Mouse (Mus musculus): ENCODE data around the gene Gm9837. TPM values are rescaled to one million over a fixed set of nuclear protein-coding genes. Genes with fewer than 3 reads are reported as not detected.

The Gm9837 gene
- total RNA-seq, 1 experiment = not detected

GRCm38 (mm10) chr11:53445562-53445961 lies 24.7 kb downstream of the Gm9837 start:
- Histone ChIP-seq H3K9ac (ENCODE audit: insufficient read depth, low read depth, low read length, poor library complexity, severe bottlenecking) (no peak overlapping the region), H3K4me3 (ENCODE audit: insufficient read depth in 1 of 2, low read depth in 1 of 2, low read length in 2 of 2, poor library complexity in 1 of 2, severe bottlenecking in 1 of 2) (no peak overlapping the region), H3K4me1 (ENCODE audit: control insufficient read depth in 2 of 2, insufficient read depth in 2 of 2, low read length in 2 of 2, poor library complexity in 1 of 2) (peaks cover 0 to 6% of the 10 kb centered on the region in 2 experiments; a peak in 1 of 4 replicates), H3K27ac (ENCODE audit: insufficient read depth, low read depth, low read length, poor library complexity, severe bottlenecking) (no peak overlapping the region), H3K9me3 (ENCODE audit: control insufficient read depth, insufficient read depth, low read depth, low read length) (no peaks in the 10 kb centered on the region), H3K36me3 (ENCODE audit: control insufficient read depth, insufficient read depth, low read length, poor library complexity, severe bottlenecking) (no peaks in the 10 kb centered on the region)
- no peak for DNase-seq (ENCODE audit: low read depth, low spot score)
- TF ChIP-seq ZC3H11A (IDR thresholded peaks at IDR 0.05; ENCODE audit: borderline replicate concordance, low read depth, low read length) = no peak
- no peak for TF ChIP-seq ZNF384 (IDR thresholded peaks at IDR 0.05; ENCODE audit: low read depth, low read length)
- TF ChIP-seq MAFK (IDR thresholded peaks at IDR 0.05; ENCODE audit: insufficient read depth, low read depth, low read length) = no peak
- TF ChIP-seq CHD2 (IDR thresholded peaks at IDR 0.05; ENCODE audit: low read depth, low read length) = no peak
- in situ Hi-C loops (cut with MboI; ENCODE audit: low sequenced_read_pairs in 2 of 2, unreplicated experiment in 2 of 2) = no loop called here

- TF ChIP-seq HCFC1 (IDR thresholded peaks at IDR 0.05; ENCODE audit: borderline replicate concordance, insufficient read depth, low read length) (no peak), ZC3H11A (IDR thresholded peaks at IDR 0.05; ENCODE audit: borderline replicate concordance, low read depth, low read length) (0 out of 2 replicates have a peak, but pooled peaks have one; percentile 31)
- no peak for DNase-seq (ENCODE audit: low read depth, low spot score)
- no peak overlapping the region for H3K4me3 ChIP-seq (ENCODE audit: insufficient read depth in 1 of 2, low read depth in 1 of 2, low read length in 2 of 2, poor library complexity in 1 of 2, severe bottlenecking in 1 of 2)
- no peaks in the 10 kb centered on the region for H3K36me3 ChIP-seq (ENCODE audit: control insufficient read depth, insufficient read depth, low read length, poor library complexity, severe bottlenecking)
- H3K4me1 ChIP-seq (ENCODE audit: control insufficient read depth in 2 of 2, insufficient read depth in 2 of 2, low read length in 2 of 2, poor library complexity in 1 of 2) = peaks cover 0 to 6% of the 10 kb centered on the region in 2 experiments; a peak in 1 of 4 replicates
- H3K9me3 ChIP-seq (ENCODE audit: control insufficient read depth, insufficient read depth, low read depth, low read length) = no peaks in the 10 kb centered on the region
- H3K9ac ChIP-seq (ENCODE audit: insufficient read depth, low read depth, low read length, poor library complexity, severe bottlenecking) = no peak overlapping the region
- in situ Hi-C loops (cut with MboI; ENCODE audit: low sequenced_read_pairs in 2 of 2, unreplicated experiment in 2 of 2) = no loop called here
- no peak overlapping the region for H3K27ac ChIP-seq (ENCODE audit: insufficient read depth, low read depth, low read length, poor library complexity, severe bottlenecking)
Measured at GRCm38 (mm10) chr11:53443861-53444260, 26.4 kb downstream of the Gm9837 start.

GRCm38 (mm10) chr11:53441921-53442320 lies 28.4 kb downstream of the Gm9837 start:
- Histone ChIP-seq H3K9ac (ENCODE audit: insufficient read depth, low read depth, low read length, poor library complexity, severe bottlenecking) (no peak overlapping the region; the same call in 1 of the 2 replicates), H3K4me3 (ENCODE audit: insufficient read depth in 1 of 2, low read depth in 1 of 2, low read length in 2 of 2, poor library complexity in 1 of 2, severe bottlenecking in 1 of 2) (no peak overlapping the region), H3K27ac (ENCODE audit: insufficient read depth, low read depth, low read length, poor library complexity, severe bottlenecking) (no peak overlapping the region), H3K36me3 (ENCODE audit: control insufficient read depth, insufficient read depth, low read length, poor library complexity, severe bottlenecking) (no peaks in the 10 kb centered on the region), H3K9me3 (ENCODE audit: control insufficient read depth, insufficient read depth, low read depth, low read length) (no peaks in the 10 kb centered on the region), H3K4me1 (ENCODE audit: control insufficient read depth in 2 of 2, insufficient read depth in 2 of 2, low read length in 2 of 2, poor library complexity in 1 of 2) (peaks cover 0 to 6% of the 10 kb centered on the region in 2 experiments; a peak in 1 of 4 replicates)
- in situ Hi-C loops (cut with MboI; ENCODE audit: low sequenced_read_pairs in 2 of 2, unreplicated experiment in 2 of 2) = no loop called here
- no peak for TF ChIP-seq HCFC1 (IDR thresholded peaks at IDR 0.05; ENCODE audit: borderline replicate concordance, insufficient read depth, low read length)
- TF ChIP-seq CHD2 (IDR thresholded peaks at IDR 0.05; ENCODE audit: low read depth, low read length) = no peak
- no peak for TF ChIP-seq ZC3H11A (IDR thresholded peaks at IDR 0.05; ENCODE audit: borderline replicate concordance, low read depth, low read length)
- TF ChIP-seq ZNF384 (IDR thresholded peaks at IDR 0.05; ENCODE audit: low read depth, low read length) = no peak
- TF ChIP-seq MAFK (IDR thresholded peaks at IDR 0.05; ENCODE audit: insufficient read depth, low read depth, low read length) = no peak
- no peak for DNase-seq (ENCODE audit: low read depth, low spot score)

GRCm38 (mm10) chr11:53436338-53436737 lies 33.9 kb downstream of the Gm9837 start:
- Histone ChIP-seq H3K27ac (ENCODE audit: insufficient read depth, low read depth, low read length, poor library complexity, severe bottlenecking) (no peak overlapping the region), H3K36me3 (ENCODE audit: control insufficient read depth, insufficient read depth, low read length, poor library complexity, severe bottlenecking) (no peaks in the 10 kb centered on the region), H3K9ac (ENCODE audit: insufficient read depth, low read depth, low read length, poor library complexity, severe bottlenecking) (no peak overlapping the region), H3K9me3 (ENCODE audit: control insufficient read depth, insufficient read depth, low read depth, low read length) (no peaks in the 10 kb centered on the region), H3K4me3 (ENCODE audit: insufficient read depth in 1 of 2, low read depth in 1 of 2, low read length in 2 of 2, poor library complexity in 1 of 2, severe bottlenecking in 1 of 2) (no peak overlapping the region), H3K4me1 (ENCODE audit: control insufficient read depth in 2 of 2, insufficient read depth in 2 of 2, low read length in 2 of 2, poor library complexity in 1 of 2) (peaks cover 0 to 13% of the 10 kb centered on the region in 2 experiments; a peak in 3 of 4 replicates)
- TF ChIP-seq ZNF384 (IDR thresholded peaks at IDR 0.05; ENCODE audit: low read depth, low read length) (no peak), ZC3H11A (IDR thresholded peaks at IDR 0.05; ENCODE audit: borderline replicate concordance, low read depth, low read length) (no peak), MAFK (IDR thresholded peaks at IDR 0.05; ENCODE audit: insufficient read depth, low read depth, low read length) (no peak), HCFC1 (IDR thresholded peaks at IDR 0.05; ENCODE audit: borderline replicate concordance, insufficient read depth, low read length) (no peak), CHD2 (IDR thresholded peaks at IDR 0.05; ENCODE audit: low read depth, low read length) (no peak)
- in situ Hi-C loops (cut with MboI; ENCODE audit: low sequenced_read_pairs in 2 of 2, unreplicated experiment in 2 of 2) = no loop called here
- DNase-seq (ENCODE audit: low read depth, low spot score) = no peak

GRCm38 (mm10) chr11:53435504-53435903 lies 34.8 kb downstream of the Gm9837 start:
- no peak for TF ChIP-seq CHD2 (IDR thresholded peaks at IDR 0.05; ENCODE audit: low read depth, low read length)
- no peak for TF ChIP-seq ZC3H11A (IDR thresholded peaks at IDR 0.05; ENCODE audit: borderline replicate concordance, low read depth, low read length)
- TF ChIP-seq ZNF384 (IDR thresholded peaks at IDR 0.05; ENCODE audit: low read depth, low read length) = no peak
- TF ChIP-seq MAFK (IDR thresholded peaks at IDR 0.05; ENCODE audit: insufficient read depth, low read depth, low read length) = no peak
- TF ChIP-seq HCFC1 (IDR thresholded peaks at IDR 0.05; ENCODE audit: borderline replicate concordance, insufficient read depth, low read length) = no peak
- H3K27ac ChIP-seq (ENCODE audit: insufficient read depth, low read depth, low read length, poor library complexity, severe bottlenecking) = no peak overlapping the region
- H3K4me1 ChIP-seq (ENCODE audit: control insufficient read depth in 2 of 2, insufficient read depth in 2 of 2, low read length in 2 of 2, poor library complexity in 1 of 2) = peaks cover 0 to 13% of the 10 kb centered on the region in 2 experiments; a peak in 3 of 4 replicates
- DNase-seq (ENCODE audit: low read depth, low spot score) = no peak
- no peaks in the 10 kb centered on the region for H3K9me3 ChIP-seq (ENCODE audit: control insufficient read depth, insufficient read depth, low read depth, low read length)
- in situ Hi-C loops (cut with MboI; ENCODE audit: low sequenced_read_pairs in 2 of 2, unreplicated experiment in 2 of 2) = no loop called here
- H3K36me3 ChIP-seq (ENCODE audit: control insufficient read depth, insufficient read depth, low read length, poor library complexity, severe bottlenecking) = no peaks in the 10 kb centered on the region
- H3K9ac ChIP-seq (ENCODE audit: insufficient read depth, low read depth, low read length, poor library complexity, severe bottlenecking) = no peak overlapping the region
- H3K4me3 ChIP-seq (ENCODE audit: insufficient read depth in 1 of 2, low read depth in 1 of 2, low read length in 2 of 2, poor library complexity in 1 of 2, severe bottlenecking in 1 of 2) = no peak overlapping the region
